Mouse (Mus musculus): ENCODE data around the gene Ola1.

The Ola1 gene

DNA sequence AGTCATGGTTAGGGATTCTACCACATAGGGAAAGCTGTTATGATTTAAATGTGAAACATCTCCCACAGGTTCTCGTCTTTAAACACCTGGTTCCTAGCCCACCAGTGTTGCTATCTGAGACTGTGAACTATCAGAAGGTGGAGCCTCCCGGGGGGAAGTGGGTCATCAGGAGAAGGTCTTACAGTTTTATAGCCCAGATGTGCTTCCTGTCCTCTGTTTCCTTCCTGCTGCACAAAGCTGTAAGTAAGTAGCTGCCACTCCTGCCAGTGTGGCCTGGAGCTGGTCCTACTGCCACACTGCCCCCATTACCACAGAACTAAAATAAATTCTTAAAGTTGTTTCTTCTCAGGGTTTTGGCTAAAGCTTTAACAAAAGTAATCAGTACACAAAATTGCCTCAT, 72.6 kb downstream of the Ola1 start:
- no peak for DNase-seq (ENCODE audit: low spot score)

GRCm38 (mm10) chr2:73143732-73144131, 75.0 kb downstream of the Ola1 start:
- no peak for DNase-seq (ENCODE audit: low spot score)

DNA sequence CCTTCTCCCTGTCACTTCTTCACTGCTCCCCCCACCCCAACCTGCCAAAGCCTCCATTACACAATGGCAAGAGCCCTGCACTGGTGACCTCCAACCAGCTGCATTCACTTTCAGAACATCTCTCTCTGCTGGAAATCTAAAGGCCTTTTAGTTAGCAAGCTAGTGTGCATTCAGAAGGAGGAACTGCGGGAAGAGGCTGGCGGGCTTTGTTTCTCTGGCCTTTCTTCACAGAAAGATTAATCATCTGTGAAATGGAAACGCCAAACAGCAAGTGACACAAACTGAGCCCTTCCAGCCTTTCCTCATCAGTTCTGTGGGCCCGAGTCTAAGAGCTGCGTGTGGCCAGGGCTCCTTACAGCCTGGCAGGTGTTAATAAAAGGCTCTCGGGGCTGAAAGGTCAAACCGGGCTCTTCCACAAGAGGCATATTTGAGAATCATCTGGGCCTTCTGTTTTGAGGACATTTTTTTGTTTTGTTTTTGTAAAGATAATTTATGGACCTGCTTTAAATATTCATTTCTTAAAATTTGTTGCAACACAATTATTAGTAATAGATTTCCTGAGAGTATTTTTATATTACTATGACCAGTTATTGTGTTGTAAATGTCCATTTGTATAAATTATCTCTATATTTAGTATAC, 75.8 kb downstream of the Ola1 start:
- DNase-seq (ENCODE audit: low spot score) = no peak

- DNase-seq (ENCODE audit: low spot score) = no peak
Observed at GRCm38 (mm10) chr2:73132897-73133296, 85.8 kb downstream of the Ola1 start.

DNA sequence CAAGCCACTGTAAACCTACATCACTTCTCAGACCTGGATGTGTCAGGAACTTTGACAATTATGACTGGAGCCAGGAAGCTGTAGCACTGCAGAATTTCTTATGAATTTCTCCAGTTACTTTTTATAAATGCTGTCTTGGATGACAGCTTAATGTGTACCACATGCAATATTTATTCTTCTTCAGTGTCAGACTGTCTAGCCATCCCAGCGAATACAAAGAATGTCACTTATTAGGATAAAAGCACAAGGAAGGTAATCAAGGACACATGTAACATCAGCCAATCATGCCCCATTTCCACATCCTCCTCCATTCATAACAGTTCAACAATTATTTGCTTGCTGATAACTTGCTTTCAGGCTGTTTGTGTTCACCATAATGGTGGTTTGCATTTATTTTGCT, 91.0 kb downstream of the Ola1 start:
- DNase-seq (ENCODE audit: low spot score) = no peak

GRCm38 (mm10) chr2:73118781-73119180, 99.9 kb downstream of the Ola1 start:
- no peak for DNase-seq (ENCODE audit: low spot score)

DNA sequence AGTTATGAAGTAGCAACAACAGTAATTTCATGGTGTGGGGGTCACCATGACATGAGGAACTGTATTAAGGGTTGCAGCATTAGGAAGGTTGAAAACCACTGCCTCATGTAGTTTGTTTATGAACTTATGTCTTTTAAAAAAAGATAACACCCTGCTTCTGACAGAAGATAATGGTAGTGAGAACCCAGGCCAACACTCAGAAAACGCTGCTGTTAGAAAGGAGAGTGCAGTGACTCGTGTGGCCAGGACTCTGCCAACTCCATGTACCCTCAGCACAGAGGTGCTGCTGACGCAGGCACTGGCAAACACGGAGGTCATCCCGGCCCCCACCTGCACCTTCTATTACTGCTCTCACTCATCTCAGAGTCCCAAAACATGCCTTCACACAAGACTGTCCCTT, 111.6 kb downstream of the Ola1 start:
- DNase-seq (ENCODE audit: low spot score) = no peak

DNA sequence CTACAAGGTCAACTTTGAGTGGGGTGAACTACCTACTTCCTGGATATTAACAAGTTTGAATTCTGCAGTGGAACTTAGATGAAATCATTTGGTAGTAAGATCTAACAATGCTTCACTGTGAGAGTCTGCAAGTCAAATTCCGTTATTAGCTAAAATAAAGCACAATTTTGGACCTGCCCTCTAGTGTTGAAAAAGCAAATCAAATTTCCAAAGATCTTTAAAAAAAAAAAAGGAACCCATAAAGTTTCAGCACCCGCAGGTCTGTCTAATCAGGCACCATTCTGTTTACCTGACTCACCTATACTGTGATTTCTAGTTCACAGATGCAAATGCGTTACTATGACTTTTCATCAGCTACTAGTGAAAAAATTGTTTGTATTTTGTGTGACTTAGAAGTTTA, 122.2 kb downstream of the Ola1 start:
- no peak for DNase-seq (ENCODE audit: low spot score)

DNA sequence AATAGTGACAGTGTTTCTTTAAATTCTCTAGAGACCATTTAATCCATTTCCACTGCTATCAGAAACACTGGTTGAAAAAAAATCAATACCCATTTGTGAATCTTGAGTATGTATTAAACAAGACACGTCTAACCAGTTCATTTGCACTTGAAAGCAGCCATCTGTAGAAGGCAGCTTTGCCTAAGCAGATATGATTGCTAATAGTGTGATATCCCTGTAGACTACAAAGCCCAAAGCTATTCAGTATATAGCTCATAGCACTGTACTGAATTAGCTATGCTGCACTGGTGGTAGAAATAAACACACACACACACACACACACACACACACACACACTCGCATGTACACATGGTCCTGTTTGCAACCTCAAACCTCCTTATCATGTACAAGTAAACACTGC, 123.4 kb downstream of the Ola1 start:
- DNase-seq (ENCODE audit: low spot score) = no peak

- DNase-seq (ENCODE audit: low spot score) = no peak
Observed at GRCm38 (mm10) chr2:73093032-73093431, 125.7 kb downstream of the Ola1 start.

- no peak for DNase-seq (ENCODE audit: low spot score)
Observed at GRCm38 (mm10) chr2:73091302-73091701, 127.4 kb downstream of the Ola1 start.

DNA sequence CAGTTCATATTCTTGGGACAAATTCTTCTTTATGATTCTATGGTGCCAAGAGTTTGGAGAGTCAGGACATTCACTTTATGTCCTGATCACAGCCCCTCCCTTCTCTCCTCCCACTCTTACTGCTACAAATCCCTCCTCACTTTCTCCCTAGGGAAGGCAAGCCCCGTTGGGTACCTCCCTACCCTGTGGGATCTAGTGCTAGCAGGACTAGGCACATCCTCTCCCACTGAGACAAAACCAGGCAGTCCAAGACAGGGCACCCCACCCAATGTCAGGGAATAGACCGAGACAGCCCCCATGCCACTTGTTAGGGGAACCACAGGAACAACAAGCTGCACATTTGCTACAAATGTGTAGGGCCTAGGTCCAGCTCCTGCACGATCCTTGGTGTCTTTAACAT, 131.1 kb downstream of the Ola1 start:
- no peak for DNase-seq (ENCODE audit: low spot score)

DNA sequence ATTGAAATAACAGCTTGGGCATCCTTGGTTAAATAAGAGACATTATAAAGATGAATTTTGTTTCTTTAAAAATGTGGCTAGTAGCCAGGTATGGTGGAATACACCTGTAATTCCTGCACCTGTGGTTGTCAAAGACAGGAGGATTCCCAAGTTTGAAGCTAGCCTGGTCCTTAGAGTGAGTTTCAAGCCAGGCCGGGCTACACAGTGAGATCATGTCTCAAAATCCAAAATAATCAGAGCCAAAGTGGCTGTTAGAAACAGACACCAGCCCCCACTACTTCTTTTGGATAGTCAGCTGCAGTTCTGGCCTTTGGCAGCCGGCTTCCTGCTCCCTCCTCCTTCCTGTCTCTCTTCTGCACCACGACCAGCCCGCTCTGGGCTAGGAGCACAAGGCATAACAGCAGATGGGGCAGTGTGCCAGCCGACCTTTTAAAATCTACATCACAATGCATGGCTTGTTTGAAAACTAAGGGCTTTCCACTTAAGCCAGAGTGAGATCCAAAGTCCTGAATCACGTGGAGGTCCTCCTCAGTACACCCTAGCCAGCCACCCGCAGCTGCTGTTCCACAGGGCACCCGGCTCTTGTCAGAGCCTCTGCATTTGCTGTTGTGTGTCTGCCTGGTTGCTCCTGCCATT, 132.9 kb downstream of the Ola1 start:
- no peak for DNase-seq (ENCODE audit: low spot score)

- no peak for DNase-seq (ENCODE audit: low spot score)
Observed at GRCm38 (mm10) chr2:73082476-73082875, 136.2 kb downstream of the Ola1 start.

GRCm38 (mm10) chr2:73081861-73082260, 136.9 kb downstream of the Ola1 start:
- DNase-seq (ENCODE audit: low spot score) = no peak

DNA sequence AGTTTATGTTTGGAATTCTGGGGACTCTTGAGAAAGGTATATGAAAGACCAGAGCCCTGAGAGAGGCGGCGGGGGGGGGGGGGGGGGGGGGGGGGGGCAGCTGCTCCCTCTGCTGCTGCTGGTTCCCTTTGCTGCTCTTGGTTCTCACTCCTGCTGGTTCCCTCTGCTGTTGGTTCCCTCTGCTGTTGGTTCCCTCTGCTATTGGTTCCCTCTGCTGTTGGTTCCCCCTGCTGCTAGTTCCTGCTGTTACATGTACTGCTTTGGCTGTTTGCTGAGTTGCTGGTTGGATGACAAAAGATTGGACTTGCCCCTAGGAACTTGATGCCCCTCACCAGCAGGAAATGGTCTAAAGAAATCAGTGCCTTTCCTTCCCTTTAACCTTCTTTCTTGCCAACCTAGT, 138.6 kb downstream of the Ola1 start:
- DNase-seq (ENCODE audit: low spot score) = no peak

DNA sequence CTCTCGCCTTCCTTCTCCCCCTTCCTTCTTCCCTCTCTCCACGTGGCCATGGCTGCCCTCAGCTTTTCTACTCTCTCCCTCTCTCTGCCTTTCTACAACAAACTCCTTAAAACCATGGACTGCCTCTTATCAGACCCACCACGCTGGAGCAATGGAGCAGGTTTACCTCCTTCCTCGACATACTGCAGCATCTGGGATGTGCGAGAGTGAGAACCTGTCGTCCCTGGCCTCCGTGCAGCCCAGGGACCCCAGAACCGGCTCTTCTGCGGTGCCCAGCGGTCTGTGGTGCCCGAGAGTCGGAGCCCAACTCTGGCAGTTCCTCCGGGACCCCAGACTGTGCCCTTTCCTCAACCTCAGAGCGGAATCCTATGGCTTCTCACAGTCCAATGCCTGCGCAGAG, 139.4 kb downstream of the Ola1 start:
- no peak for DNase-seq (ENCODE audit: low spot score)

GRCm38 (mm10) chr2:73073811-73074472, 144.8 kb downstream of the Ola1 start:
- no peak for DNase-seq (ENCODE audit: low spot score)

DNA sequence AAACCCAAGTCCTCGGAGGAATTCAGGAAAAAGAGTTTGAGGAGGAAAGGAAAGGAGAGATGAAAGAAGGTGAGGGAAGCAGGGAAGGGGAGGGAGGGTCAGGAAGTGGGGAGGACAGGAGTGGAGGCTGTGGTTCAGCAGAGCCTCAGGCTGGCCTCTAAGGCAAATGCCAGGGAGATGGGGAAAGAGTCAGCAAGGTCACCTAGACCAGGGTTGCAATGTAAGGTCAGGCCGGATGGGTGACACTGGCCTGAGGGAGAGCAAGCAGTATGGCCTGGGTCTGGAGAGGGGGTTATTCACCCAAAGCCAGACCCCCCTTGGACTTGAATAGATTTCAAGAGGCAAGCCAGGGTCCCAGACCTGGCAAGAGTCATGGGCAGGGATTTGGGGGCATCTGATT, 147.5 kb downstream of the Ola1 start:
- DNase-seq (ENCODE audit: low spot score) = no peak

- DNase-seq (ENCODE audit: low spot score) = no peak
Observed at GRCm38 (mm10) chr2:73070449-73071076, 148.2 kb downstream of the Ola1 start.

- no peak for DNase-seq (ENCODE audit: low spot score)
Observed at GRCm38 (mm10) chr2:73069223-73069825, 149.4 kb downstream of the Ola1 start.

- DNase-seq (ENCODE audit: low spot score) = no peak
Observed at GRCm38 (mm10) chr2:73066307-73067167, 152.2 kb downstream of the Ola1 start.

Measured in urinary bladder, postnatal 25 days (tissue).